Mouse (Mus musculus): Measurements from ENCODE around the gene Neurog2.

DNA sequence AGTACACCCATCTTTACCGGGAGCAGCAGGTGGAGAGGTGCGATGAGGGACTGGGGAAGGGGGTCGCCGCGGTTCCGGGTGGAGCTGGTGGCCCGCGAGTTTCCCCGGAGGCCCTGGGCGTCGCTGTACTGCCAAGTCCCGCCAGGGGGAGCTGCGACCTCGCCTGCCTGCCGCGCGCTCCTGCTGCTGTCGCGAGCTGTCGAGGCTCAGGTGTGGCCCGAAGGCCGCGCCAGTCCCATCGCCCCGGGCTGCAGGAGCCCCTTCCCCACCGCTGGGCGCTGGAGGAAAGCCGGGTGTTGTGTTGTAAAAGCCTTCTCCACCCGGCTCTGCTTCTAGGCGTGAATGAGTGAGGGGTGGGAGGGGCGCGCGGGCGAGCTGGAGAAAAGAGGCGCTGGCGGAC lies 7.6 kb upstream of the Neurog2 start:
- TF ChIP-seq POLR2A (IDR thresholded peaks at IDR 0.05; ENCODE audit: control insufficient read depth, extremely low read depth, insufficient read depth, low read length, poor library complexity) (no peak), CTCF (IDR thresholded peaks at IDR 0.05; ENCODE audit: borderline replicate concordance, control insufficient read depth, extremely low read depth, insufficient read depth, low read length, poor library complexity) (peak; percentile 95)

Measured in thymus, adult 2 months (tissue).